Mouse (Mus musculus): ENCODE data around the gene Megf11. TPM values are rescaled to one million over a fixed set of nuclear protein-coding genes. Genes with fewer than 3 reads are reported as not detected.
"Not testable (repeated sequence)": the region's sequence is repeated elsewhere in the genome, so short reads cannot be mapped to it uniquely, and the experiment has no call there.

Gene Megf11
- polyA plus RNA-seq, 1 experiment from 2014 or later = 0.23 TPM

DNA sequence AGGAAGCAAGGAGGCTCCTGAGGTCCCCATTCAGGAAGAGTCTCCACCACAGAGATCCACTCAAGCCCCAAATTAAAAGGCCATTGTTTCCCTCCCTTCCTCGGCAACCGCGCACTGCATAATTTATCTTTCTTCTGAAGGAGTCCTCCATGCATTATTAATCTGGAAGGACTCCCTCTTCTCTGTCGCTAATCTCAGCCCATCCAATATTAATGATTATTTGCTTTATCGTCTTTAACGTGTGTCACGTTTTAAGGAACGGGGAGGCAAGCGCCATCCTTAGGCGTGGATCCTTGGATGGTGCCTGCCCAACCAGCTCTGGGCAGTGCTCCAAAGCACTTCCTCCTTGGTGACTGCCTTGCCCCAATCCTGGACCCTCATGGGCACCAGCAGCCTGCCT, 269.3 kb downstream of the Megf11 start:
- no peak for ATAC-seq (ENCODE audit: low read depth)
- Histone ChIP-seq H3K4me2 (no peak overlapping the region), H3K36me3 (no peaks in the 10 kb centered on the region), H3K4me1 (replicated peaks) (no peaks in the 10 kb centered on the region), H3K27ac (no peak overlapping the region), H3K9me3 (replicated peaks) (no peaks in the 10 kb centered on the region), H3K9ac (no peak overlapping the region), H3K27me3 (no peaks in the 10 kb centered on the region), H3K4me3 (replicated peaks) (no peak overlapping the region)
- no peak for DNase-seq
- WGBS (ENCODE audit: insufficient replicate concordance) = 70% methylated on average over 10 of the region's 10 CpGs

DNA sequence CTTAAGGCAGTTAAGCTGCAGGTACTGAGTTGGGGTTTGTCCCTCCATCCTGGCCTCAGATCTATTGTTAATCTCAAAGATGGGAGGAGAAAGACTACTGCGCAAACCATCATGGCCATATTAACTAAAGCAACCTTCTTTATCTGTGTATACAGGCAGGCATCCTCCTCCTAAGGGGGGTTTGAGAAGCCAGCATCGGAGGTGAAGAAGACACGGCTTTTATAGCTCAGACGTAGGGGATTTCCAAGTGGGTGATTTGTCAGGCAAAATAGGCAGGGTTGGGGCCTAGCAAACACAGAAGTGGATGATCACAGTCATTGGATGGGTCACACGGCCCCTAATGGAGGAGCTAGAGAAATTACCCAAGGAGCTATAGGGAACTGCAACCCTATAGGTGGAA, 271.2 kb downstream of the Megf11 start:
- Histone ChIP-seq H3K4me1 (replicated peaks) (no peaks in the 10 kb centered on the region), H3K27ac (no peak overlapping the region), H3K4me2 (no peak overlapping the region), H3K36me3 (no peaks in the 10 kb centered on the region), H3K9ac (no peak overlapping the region), H3K4me3 (replicated peaks) (no peak overlapping the region), H3K9me3 (replicated peaks) (no peaks in the 10 kb centered on the region), H3K27me3 (no peaks in the 10 kb centered on the region)
- no peak for DNase-seq
- WGBS (ENCODE audit: insufficient replicate concordance) = 73% methylated on average over 5 of the region's 5 CpGs
- ATAC-seq (ENCODE audit: low read depth) = no peak

DNA sequence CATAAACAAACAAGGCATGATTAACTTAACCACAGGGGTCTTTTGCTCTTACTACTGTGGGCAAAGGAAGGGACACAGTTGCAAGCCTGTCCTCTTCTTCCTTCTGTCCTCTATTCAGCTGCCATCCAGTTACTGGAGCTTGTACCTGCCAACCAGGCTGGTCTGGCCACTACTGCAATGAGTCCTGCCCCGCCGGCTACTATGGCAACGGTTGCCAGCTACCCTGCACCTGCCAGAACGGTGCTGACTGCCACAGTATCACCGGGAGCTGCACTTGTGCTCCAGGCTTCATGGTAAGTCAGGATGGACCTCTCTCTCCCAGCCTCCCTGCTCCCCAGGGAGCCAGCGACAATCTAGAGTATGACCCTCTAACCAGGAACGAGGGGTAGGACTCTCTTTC, 274.8 kb downstream of the Megf11 start:
- 63% methylated on average over 7 of the region's 7 CpGs for WGBS (ENCODE audit: insufficient replicate concordance)
- Histone ChIP-seq H3K4me3 (replicated peaks) (no peak overlapping the region), H3K9ac (no peak overlapping the region), H3K27me3 (no peaks in the 10 kb centered on the region), H3K4me1 (replicated peaks) (no peaks in the 10 kb centered on the region), H3K9me3 (replicated peaks) (no peaks in the 10 kb centered on the region), H3K36me3 (no peaks in the 10 kb centered on the region), H3K27ac (no peak overlapping the region), H3K4me2 (no peak overlapping the region)
- DNase-seq = no peak
- ATAC-seq (ENCODE audit: low read depth) = no peak

DNA sequence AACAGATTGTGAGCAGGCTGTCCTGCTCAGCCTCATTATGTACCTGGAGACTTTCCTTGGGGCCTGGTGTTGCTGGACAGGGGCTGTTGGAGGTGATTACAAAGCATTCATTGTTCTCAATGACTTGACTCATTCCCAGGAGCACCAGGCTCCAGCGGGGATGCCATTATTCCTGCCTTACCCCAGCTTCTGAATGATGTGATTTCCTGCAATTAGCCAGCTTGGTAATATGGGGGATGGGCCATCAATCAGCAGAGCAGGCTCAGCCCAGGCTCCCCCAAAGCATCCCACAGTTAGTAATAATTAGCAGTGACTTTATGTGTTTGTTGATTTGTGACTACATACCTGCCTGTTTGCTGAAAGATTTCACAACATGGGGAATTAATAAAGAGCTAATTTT, 279.2 kb downstream of the Megf11 start:
- no peak for ATAC-seq (ENCODE audit: low read depth)
- Histone ChIP-seq H3K9ac (no peak overlapping the region), H3K9me3 (replicated peaks) (no peaks in the 10 kb centered on the region), H3K4me3 (replicated peaks) (no peak overlapping the region), H3K4me2 (no peak overlapping the region), H3K36me3 (no peaks in the 10 kb centered on the region), H3K4me1 (replicated peaks) (no peaks in the 10 kb centered on the region), H3K27ac (no peak overlapping the region), H3K27me3 (0 out of 2 replicates have a peak, but pooled peaks cover 7% of the 10 kb centered on the region)
- no peak for DNase-seq
- WGBS (ENCODE audit: insufficient replicate concordance) = 20% methylated on average over 1 of the region's 1 CpGs

DNA sequence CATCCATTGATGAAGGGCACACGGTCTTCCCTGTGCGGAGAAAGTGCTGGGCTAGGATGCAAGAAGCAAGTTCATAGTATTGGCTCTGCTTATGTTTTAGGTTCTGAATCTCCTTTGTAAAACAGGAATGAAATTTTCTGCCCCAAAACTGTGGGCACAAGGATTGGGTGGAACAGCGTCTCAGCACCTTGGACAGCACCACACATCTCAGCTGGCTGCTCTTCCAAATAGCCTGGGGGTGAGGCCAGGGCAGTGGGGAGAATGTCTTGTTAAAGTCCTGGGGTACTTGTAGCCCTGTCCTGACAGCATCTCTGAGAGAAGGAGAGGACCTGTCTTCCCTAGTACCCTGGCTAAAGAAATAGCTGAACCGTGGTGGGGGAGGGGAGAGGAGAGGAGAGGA, 281.1 kb downstream of the Megf11 start:
- Histone ChIP-seq H3K4me3 (replicated peaks) (no peak overlapping the region), H3K9me3 (replicated peaks) (no peaks in the 10 kb centered on the region), H3K4me1 (replicated peaks) (peaks cover 5% of the 10 kb centered on the region), H3K36me3 (no peaks in the 10 kb centered on the region), H3K4me2 (no peak overlapping the region), H3K27me3 (peaks cover 11% of the 10 kb centered on the region; the same call in 1 of the 2 replicates), H3K9ac (no peak overlapping the region), H3K27ac (no peak overlapping the region)
- DNase-seq (peak; percentile 10), ATAC-seq (ENCODE audit: low read depth) (no peak)
- 33% methylated on average over 4 of the region's 4 CpGs for WGBS (ENCODE audit: insufficient replicate concordance)

DNA sequence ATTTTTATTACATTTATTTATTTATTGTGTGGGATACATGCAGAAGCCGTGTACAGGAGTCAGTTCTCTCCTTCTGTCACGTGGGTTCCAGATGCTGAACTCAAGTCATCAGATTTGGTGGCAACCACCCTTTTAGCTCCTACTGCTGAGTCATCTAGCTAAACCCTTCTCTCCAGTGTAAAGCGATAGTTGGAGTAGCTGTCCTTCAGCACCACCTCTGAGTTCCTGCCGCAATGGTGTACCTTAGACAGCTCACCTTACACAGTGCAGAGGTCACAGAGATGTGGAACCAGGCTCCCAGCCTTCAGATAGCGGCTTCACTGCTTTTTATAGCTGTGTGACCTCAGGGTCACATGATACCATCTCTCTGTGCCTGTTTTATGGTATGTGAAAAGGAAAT, 282.1 kb downstream of the Megf11 start:
- Histone ChIP-seq H3K4me2 (no peak overlapping the region), H3K36me3 (no peaks in the 10 kb centered on the region), H3K9ac (no peak overlapping the region), H3K9me3 (replicated peaks) (no peaks in the 10 kb centered on the region), H3K27me3 (peaks cover 11% of the 10 kb centered on the region; the same call in 1 of the 2 replicates), H3K4me1 (replicated peaks) (peaks cover 11% of the 10 kb centered on the region), H3K27ac (no peak overlapping the region), H3K4me3 (replicated peaks) (no peak overlapping the region)
- DNase-seq (peak; percentile 24), ATAC-seq (ENCODE audit: low read depth) (0 out of 2 replicates have a peak, but pooled peaks have one; percentile 44)
- 8% methylated on average over 5 of the region's 5 CpGs for WGBS (ENCODE audit: insufficient replicate concordance)

DNA sequence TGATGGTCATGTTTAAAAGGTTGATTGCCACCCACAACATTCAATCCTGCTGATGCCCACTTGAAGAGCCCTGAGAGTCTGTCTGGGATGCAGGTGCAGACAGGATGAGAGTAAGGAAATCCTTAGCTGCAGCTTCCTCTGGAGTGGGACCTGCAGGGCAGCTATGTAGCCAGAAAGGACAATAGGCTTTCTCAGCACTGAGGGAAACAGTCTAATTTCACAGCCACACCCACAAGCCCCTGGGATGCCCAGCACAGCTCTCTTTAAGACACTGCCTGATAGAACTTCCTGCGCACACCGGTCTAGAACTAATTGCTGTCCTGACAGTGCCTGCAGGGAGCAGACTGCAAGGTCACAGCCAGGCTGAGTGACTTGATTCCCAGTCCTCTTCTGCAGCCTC, 282.6 kb downstream of the Megf11 start:
- Histone ChIP-seq H3K9me3 (replicated peaks) (no peaks in the 10 kb centered on the region), H3K4me3 (replicated peaks) (no peak overlapping the region), H3K9ac (no peak overlapping the region), H3K4me1 (replicated peaks) (peaks cover 11% of the 10 kb centered on the region), H3K36me3 (no peaks in the 10 kb centered on the region), H3K4me2 (no peak overlapping the region), H3K27ac (no peak overlapping the region), H3K27me3 (peaks cover 11% of the 10 kb centered on the region; the same call in 1 of the 2 replicates)
- ATAC-seq (ENCODE audit: low read depth) (no peak), DNase-seq (no peak)
- WGBS (ENCODE audit: insufficient replicate concordance) = 74% methylated on average over 2 of the region's 2 CpGs

DNA sequence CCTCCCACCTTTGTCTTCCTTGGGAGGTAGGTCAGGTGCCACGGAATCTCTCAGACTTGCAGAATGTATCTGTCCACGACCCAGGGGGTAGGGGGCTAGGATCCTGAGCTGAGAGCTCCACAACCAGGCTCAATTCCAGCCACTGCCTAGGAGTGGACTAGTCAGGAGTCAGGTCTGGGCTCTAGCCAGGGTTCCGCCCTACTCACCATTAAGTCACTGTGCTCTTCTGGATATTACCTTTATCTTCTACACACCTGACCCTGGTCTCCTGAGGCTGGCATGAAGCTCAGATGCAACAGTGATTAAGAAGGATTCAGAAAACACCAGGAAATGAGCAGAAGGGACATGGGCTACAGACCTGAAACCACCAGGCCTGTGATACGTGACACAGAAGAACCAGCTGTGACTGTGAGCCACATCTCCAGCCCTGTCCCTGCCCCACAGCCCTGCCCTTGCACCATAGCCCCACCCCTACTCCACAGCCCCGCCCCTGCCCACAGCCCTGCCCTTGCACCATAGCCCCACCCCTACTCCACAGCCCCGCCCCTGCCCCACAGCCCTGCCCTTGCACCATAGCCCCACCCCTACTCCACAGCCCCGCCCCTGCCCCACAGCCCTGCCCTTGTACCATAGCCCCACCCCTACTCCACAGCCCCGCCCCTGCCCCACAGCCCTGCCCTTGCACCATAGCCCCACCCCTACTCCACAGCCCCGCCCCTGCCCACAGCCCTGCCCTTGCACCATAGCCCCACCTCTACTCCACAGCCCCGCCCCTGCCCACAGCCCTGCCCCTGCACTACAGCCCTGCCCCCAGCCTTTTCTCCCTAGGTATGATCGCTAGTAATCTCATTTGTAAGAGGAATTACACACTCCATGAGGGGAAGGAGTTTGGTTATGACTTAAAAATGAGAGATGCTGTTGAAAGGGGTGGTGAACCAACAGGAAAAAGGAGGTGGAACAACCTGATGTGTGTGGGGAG, 286.2 kb downstream of the Megf11 start:
- H3K4me1 ChIP-seq (replicated peaks) = peaks cover 11% of the 10 kb centered on the region
- H3K9ac ChIP-seq; H3K4me3 ChIP-seq (replicated peaks); H3K36me3 ChIP-seq; H3K4me2 ChIP-seq; H3K9me3 ChIP-seq (replicated peaks); H3K27me3 ChIP-seq; H3K27ac ChIP-seq: not testable (repeated sequence)
- ATAC-seq (ENCODE audit: low read depth) (peak; percentile 76), DNase-seq (peak; percentile 60)
- WGBS (ENCODE audit: insufficient replicate concordance) = 25% methylated on average over 10 of the region's 11 CpGs

DNA sequence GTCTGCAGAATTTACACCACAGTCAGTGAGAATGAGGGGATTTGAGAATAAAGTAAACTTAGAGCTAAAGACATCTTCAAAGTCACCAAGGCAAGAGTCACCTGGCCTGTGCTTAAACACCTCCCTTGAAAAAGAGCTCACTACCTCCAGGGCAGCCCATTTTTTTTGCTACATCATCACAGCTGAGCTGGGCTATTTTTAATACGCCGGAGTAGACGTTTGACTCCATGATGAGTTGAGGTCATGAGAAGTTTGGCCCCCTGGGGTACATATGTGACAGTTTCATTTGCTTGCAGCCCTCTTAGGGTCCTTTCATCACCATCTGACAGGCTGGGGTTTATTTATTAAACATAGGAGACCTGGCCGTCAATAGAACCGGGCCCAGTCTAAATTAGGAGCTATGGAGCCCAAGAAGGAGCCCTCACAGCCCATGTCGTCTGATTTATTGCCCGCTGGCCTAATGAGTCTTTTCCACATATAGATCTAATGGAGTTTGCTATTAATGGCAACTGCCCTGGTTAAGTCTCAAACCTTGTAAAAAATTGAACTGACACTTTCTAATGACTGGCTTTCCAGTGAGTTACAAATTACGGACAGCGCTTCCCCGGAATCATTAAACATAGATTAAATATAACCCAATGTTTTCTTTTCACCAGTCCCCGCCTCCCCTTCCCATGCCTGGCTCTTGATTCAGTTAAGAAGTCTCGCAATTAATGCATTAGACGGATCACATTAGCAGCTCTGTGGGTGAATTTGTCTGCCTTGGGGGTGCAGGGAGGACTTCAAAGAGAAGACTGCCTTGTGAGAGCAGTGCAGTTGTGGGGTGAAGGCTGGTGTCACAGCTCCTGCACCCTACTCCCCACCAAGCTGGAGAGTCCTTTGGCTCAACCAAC, 301.9 kb downstream of the Megf11 start:
- 0 out of 2 replicates have a peak, but pooled peaks cover 5% of the 10 kb centered on the region for H3K4me1 ChIP-seq (replicated peaks)
- no peak overlapping the region for H3K9ac ChIP-seq
- no peak overlapping the region for H3K27ac ChIP-seq
- no peak overlapping the region for H3K4me3 ChIP-seq (replicated peaks)
- no peaks in the 10 kb centered on the region for H3K36me3 ChIP-seq
- no peak for DNase-seq
- no peak overlapping the region for H3K4me2 ChIP-seq
- WGBS (ENCODE audit: insufficient replicate concordance) = 73% methylated on average over 13 of the region's 13 CpGs
- no peaks in the 10 kb centered on the region for H3K27me3 ChIP-seq
- no peak for ATAC-seq (ENCODE audit: low read depth)
- no peaks in the 10 kb centered on the region for H3K9me3 ChIP-seq (replicated peaks)

DNA sequence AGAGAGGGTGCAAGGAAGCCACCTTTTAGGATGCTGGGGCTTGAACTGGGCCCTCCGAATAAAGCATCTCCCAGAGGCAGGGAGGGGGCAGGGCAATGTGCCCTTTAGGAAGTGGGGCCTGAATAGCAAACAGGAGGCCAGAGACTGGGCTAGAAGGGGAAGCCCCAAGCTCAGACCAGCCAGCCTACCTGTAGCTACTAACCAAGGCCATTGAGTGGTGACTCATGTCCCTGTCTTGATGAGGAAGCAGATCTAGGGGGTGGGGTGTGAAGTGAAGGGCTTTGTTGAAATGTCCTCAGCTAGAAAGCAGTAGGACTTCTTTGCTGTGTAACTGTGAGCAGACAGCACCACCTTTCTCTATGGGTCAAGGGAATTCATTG, 302.6 kb downstream of the Megf11 start:
- ATAC-seq (ENCODE audit: low read depth) = peak; percentile 31; the same call in 1 of the 2 replicates
- H3K9me3 ChIP-seq (replicated peaks) = no peaks in the 10 kb centered on the region
- 44% methylated on average over 1 of the region's 1 CpGs for WGBS (ENCODE audit: insufficient replicate concordance)
- H3K4me3 ChIP-seq (replicated peaks) = no peak overlapping the region
- no peaks in the 10 kb centered on the region for H3K36me3 ChIP-seq
- DNase-seq = no peak
- H3K27me3 ChIP-seq = no peaks in the 10 kb centered on the region
- H3K9ac ChIP-seq = no peak overlapping the region
- no peak overlapping the region for H3K4me2 ChIP-seq
- 0 out of 2 replicates have a peak, but pooled peaks cover 5% of the 10 kb centered on the region for H3K4me1 ChIP-seq (replicated peaks)
- no peak overlapping the region for H3K27ac ChIP-seq

DNA sequence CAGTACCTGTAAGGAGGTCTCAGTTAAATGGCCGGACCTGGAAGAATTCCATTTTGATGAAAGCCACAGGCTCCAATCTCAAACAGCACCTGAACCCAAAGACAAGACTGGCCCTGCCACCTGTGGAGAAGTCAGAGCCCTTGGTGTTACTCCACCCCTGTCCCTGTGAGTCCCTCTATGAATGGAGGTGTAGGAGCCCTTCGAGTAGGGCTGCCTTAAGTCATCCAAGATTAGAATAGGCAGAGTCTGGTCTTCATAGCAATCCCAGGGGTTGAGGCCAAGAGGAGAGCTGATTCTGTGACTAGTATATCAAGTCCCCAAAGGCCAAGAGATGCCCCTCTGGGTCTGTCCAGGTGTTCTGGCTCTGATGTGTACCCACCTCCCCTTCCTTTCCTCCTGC, 305.3 kb downstream of the Megf11 start:
- ATAC-seq (ENCODE audit: low read depth) = no peak
- no peak overlapping the region for H3K27ac ChIP-seq
- no peak for DNase-seq
- H3K9me3 ChIP-seq (replicated peaks) = no peaks in the 10 kb centered on the region
- 0 out of 2 replicates have a peak, but pooled peaks cover 5% of the 10 kb centered on the region for H3K4me1 ChIP-seq (replicated peaks)
- WGBS (ENCODE audit: insufficient replicate concordance) = 81% methylated on average over 2 of the region's 2 CpGs
- peaks cover 10% of the 10 kb centered on the region for H3K36me3 ChIP-seq
- H3K9ac ChIP-seq = no peak overlapping the region
- no peak overlapping the region for H3K4me2 ChIP-seq
- no peaks in the 10 kb centered on the region for H3K27me3 ChIP-seq
- H3K4me3 ChIP-seq (replicated peaks) = no peak overlapping the region
